Mouse (Mus musculus) forebrain, postnatal 0 days (tissue): Measurements from ENCODE around the gene Tent5c. TPM values are rescaled to one million over a fixed set of nuclear protein-coding genes. Genes with fewer than 3 reads are reported as not detected.
"Not testable (repeated sequence)": the region's sequence is repeated elsewhere in the genome, so short reads cannot be mapped to it uniquely, and the experiment has no call there.

ENCODE experiments used
- ATAC-seq: fragments of 200-750 bp; cut with Nextera tagmentation; 2 replicates; pipeline ENCODE4 v1.8.0; 2017; ENCODE audit warnings: mild to moderate bottlenecking, moderate library complexity
- DNase-seq: peaks from one replicate; pipeline ENCODE4 v3.0.0-alpha.2; 2015
- H3K27ac ChIP-seq: fragments of 300-500 bp; sonication (generic); 2 replicates; pipeline ENCODE4 v1.5.1; 2014; ENCODE audit warnings: low read depth, mild to moderate bottlenecking, antibody characterized with exemption, low read length, moderate library complexity, mixed read lengths
- H3K27me3 ChIP-seq: fragments of 300-500 bp; sonication (generic); 2 replicates; pipeline ENCODE4 v1.6.1; 2014; ENCODE audit warnings: mild to moderate bottlenecking, low read length, mixed read lengths; ENCODE audit not compliant: insufficient read depth
- H3K36me3 ChIP-seq: fragments of 300-500 bp; sonication (generic); 2 replicates; pipeline ENCODE4 v1.6.1; 2014; ENCODE audit warnings: mild to moderate bottlenecking, moderate library complexity; ENCODE audit not compliant: insufficient read depth
- H3K4me1 ChIP-seq: fragments of 300-500 bp; sonication (generic); 2 replicates; pipeline ENCODE4 v1.6.1; 2014; ENCODE audit warnings: antibody characterized with exemption; ENCODE audit not compliant: insufficient read depth
- H3K4me2 ChIP-seq: fragments of 300-500 bp; sonication (generic); 2 replicates; pipeline ENCODE4 v1.6.1; 2014; ENCODE audit warnings: low read depth, mild to moderate bottlenecking, moderate library complexity
- H3K4me3 ChIP-seq: fragments of 300-500 bp; sonication (generic); 2 replicates; pipeline ENCODE4 v1.5.1; 2014; ENCODE audit warnings: low read depth, low read length, mixed read lengths
- H3K9ac ChIP-seq: fragments of 300-500 bp; sonication (generic); 2 replicates; pipeline ENCODE4 v1.6.1; 2014; ENCODE audit warnings: mild to moderate bottlenecking
- H3K9me3 ChIP-seq: fragments of 300-500 bp; sonication (generic); 2 replicates; pipeline ENCODE4 v1.6.1; 2016; ENCODE audit warnings: low read length
- CTCF ChIP-seq: sonication (generic); IDR thresholded peaks from 2 replicates; pipeline ENCODE4 v1.5.1; 2016; ENCODE audit warnings: antibody characterized with exemption, control low read depth, low read depth
- WGBS: fragments of 180-500 bp; shearing (Covaris S2); extraction: QIAGEN DNeasy Blood & Tissue Kit; methylation state at CpG from one replicate; pipeline ENCODE4 v1.1.7; 2014; 5-methylcytosine and 5-hydroxymethylcytosine counted together
- polyA plus RNA-seq: library from polyadenylated mRNA; unstranded; fragments of >200 nt; fragmentation: Nextera tagmentation; extraction: Ambion mirVana; gene quantifications from 2 replicates; pipeline ENCODE4 v1.2.1, GENCODE M21; 2015
- total RNA-seq: library from RNA; depleted of rRNA; stranded (reverse); fragments of >200 nt; gene quantifications from 2 replicates; pipeline ENCODE4 v1.2.3, GENCODE M21; 2014; rRNA removed

The Tent5c gene
- total and polyA plus RNA-seq, 2 experiments from 2014 or later, result 1.1 to 1.9 TPM

DNA sequence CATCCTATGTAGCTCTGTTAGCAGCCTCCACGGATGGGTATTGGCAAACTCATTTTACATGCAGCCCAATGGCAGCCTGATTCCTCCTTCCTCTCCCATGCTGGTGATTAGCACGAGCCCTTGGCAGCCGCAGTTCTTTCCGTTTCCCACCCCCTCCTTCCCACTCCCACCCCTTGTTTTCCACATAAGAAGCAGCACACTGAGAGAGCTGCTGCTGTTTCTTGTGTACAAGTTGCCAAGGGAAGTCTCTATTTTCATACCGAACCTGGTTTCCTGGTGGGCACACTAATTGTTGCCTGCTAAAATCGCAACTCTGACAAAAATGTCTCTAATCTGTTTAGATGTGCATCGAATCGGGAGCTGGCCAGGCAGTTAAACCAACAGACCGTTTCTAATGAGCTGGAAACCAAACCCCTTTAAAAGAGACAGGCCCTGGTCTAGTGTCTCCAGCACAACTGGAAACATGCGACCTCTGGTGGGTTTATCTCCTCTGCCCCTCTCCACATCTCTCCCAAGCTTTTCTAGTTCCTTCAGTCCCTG, 71.3 kb downstream of the Tent5c start:
- peak overlapping the region; percentile 6; the same call in 1 of the 2 replicates for H3K4me3 ChIP-seq
- H3K4me2 ChIP-seq, result peak overlapping the region; percentile 36
- H3K27me3 ChIP-seq, result no peaks in the 10 kb centered on the region
- H3K9ac ChIP-seq, result no peak overlapping the region
- ATAC-seq, result peak; percentile 88
- no peaks in the 10 kb centered on the region for H3K9me3 ChIP-seq
- peak; percentile 64 for DNase-seq
- peaks cover 12% of the 10 kb centered on the region for H3K4me1 ChIP-seq
- no peaks in the 10 kb centered on the region for H3K36me3 ChIP-seq
- H3K27ac ChIP-seq, result no peak overlapping the region
- WGBS, result 6% methylated on average over 10 of the region's 10 CpGs
- TF ChIP-seq CTCF, result peak; percentile 9; the same call in 1 of the 2 replicates

DNA sequence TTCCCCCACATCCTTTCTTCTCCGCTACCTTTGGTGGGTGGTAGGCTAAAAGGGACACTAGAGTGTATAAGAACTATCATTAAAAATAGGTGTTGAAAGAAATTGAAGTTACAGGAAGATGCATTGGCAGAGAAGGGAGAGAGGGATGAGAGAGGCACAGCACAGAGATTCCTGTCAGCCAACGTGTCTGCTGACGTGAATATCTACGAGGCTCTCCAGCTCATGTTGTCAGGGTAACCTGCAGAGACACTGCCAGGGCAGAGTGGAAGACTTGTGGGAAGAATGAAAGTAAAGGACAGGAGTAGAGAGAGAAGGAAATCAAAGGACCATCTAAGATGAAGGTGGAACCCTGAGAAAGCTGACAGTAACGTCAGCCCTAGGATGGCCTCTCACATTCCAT, 73.5 kb downstream of the Tent5c start:
- Histone ChIP-seq H3K9me3 (no peaks in the 10 kb centered on the region), H3K4me3 (no peak overlapping the region), H3K27ac (no peak overlapping the region), H3K27me3 (no peaks in the 10 kb centered on the region), H3K36me3 (no peaks in the 10 kb centered on the region), H3K4me1 (peaks cover 12% of the 10 kb centered on the region), H3K9ac (no peak overlapping the region), H3K4me2 (no peak overlapping the region)
- DNase-seq, result no peak
- no peak for ATAC-seq
- 80% methylated on average over 5 of the region's 5 CpGs for WGBS
- no peak for TF ChIP-seq CTCF

DNA sequence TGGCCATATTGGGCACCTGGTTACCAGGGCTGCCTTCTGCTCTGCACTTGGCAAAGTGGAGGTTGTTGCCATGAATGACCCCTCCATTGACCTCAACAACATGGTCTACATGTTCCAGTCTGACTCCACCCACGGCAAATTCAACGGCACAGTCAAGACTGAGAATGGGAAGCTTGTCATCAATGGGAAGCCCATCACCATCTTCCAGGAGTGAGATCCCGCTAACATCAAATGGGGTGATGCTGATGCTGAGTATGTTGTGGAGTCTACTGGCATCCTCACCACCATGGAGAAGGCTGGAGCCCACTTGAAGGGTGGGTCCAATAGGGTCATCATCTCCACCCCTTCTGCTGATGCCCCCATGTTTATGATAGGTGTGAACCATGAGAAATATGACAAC, 75.5 kb downstream of the Tent5c start:
- H3K9me3 ChIP-seq, H3K27ac ChIP-seq, ATAC-seq, H3K4me2 ChIP-seq, H3K27me3 ChIP-seq, H3K4me3 ChIP-seq, H3K36me3 ChIP-seq, H3K9ac ChIP-seq, DNase-seq: not testable (repeated sequence)
- peaks cover 12% of the 10 kb centered on the region for H3K4me1 ChIP-seq
- WGBS, result 93% methylated on average over 3 of the region's 3 CpGs

DNA sequence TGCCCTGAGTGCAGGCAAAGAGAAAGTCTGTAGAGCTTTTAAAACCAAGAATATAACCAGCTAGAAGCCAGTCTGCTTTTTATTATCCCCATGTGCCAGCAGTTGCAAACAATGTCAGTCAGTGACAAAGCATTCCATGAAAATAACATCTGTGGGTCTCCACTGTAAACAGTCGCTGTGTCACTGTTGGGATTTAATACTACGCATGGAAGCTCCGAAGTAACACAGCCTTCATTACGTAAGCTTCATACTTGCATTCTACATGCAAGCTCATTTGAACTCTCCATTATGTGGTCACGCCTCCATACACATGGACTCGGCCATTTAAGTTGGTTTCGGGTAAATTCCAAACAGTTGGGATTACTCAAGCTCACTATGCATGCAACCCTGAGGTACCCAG, 77.2 kb downstream of the Tent5c start:
- DNase-seq (no peak), ATAC-seq (no peak)
- 91% methylated on average over 7 of the region's 7 CpGs for WGBS
- H3K4me3 ChIP-seq, result no peak overlapping the region
- no peaks in the 10 kb centered on the region for H3K9me3 ChIP-seq
- TF ChIP-seq CTCF, result no peak
- no peak overlapping the region for H3K27ac ChIP-seq
- no peaks in the 10 kb centered on the region for H3K36me3 ChIP-seq
- H3K27me3 ChIP-seq, result no peaks in the 10 kb centered on the region
- H3K4me1 ChIP-seq, result peaks cover 1% of the 10 kb centered on the region; the same call in 1 of the 2 replicates
- no peak overlapping the region for H3K9ac ChIP-seq
- no peak overlapping the region for H3K4me2 ChIP-seq

DNA sequence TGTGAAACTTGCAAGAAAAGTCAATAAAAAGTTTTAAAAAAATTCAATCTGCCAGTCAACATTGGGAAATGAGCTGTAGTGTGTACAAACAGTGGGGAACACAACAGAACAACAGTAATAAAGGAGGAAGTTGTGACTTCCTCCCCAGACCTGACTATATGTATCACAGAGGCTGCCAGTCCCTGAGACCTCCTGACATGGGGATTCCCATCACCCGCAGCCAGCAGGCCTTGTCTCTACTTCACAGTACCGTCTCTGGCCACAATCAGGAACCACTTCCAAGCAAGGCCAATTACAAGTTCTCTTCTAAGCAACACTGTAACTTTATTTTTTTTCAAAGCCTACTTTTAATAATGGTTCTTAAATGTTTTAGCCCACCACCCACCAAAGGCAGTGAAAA, 79.8 kb downstream of the Tent5c start:
- Histone ChIP-seq H3K36me3 (no peaks in the 10 kb centered on the region), H3K27ac (no peak overlapping the region), H3K4me1 (no peaks in the 10 kb centered on the region), H3K4me2 (no peak overlapping the region), H3K27me3 (no peaks in the 10 kb centered on the region), H3K9ac (no peak overlapping the region), H3K4me3 (no peak overlapping the region), H3K9me3 (no peaks in the 10 kb centered on the region)
- ATAC-seq (no peak), DNase-seq (no peak)
- no peak for TF ChIP-seq CTCF
- 83% methylated on average over 2 of the region's 2 CpGs for WGBS

DNA sequence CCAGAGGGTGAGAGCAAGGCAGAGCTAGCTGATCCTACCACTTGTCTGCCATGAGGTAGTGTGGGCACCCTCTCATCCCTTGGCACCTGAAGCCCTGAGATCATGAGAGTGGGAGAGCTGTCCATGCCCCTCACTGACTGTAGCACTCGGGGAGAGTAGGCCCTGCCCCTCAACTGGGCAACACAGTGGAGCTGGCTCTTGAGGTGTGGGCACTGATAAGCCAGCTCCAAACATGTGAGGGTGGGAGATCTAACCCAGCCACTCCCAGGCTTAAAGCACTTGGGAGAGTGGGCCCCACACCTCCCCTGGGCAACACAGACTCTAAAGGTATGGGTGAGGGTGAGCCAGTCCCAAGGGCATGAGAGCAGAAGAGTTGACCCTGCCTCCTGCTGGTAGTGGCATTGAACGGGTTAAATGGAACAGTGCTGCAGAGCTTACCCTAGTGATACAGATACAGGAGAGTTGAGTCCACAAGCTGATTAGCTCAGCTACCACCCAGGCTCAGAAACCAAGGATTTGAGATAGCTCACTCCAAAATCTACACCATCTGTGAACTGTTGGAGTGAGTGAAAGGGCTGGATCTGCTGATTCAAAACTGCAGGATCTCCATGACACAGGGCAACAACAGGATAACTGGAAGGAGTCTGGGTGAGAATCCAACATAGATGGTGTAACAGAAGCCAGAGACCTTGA, 80.6 kb downstream of the Tent5c start:
- ATAC-seq, result no peak
- H3K27ac ChIP-seq, result no peak overlapping the region
- TF ChIP-seq CTCF, result no peak

DNA sequence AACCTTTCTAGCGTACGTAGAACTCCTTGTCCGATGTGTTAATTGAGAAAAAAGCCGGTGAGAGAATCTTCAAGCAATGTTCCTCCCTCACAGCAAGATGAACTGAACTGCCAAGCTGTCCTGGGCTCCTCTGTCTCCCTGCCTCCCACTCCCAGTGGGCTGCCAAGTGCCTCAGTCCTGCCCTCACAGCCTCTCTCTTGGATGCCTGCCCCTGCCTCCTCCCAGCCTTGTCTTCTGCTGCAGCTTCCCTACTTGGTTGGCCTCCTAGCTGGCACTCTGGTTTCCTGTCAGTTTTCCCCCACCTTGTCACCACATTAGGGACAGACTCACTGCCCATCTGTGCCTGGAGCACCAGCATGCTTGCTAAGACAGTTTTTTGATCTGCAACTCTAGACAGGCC, 86.5 kb downstream of the Tent5c start:
- no peak for ATAC-seq
- Histone ChIP-seq H3K27ac (no peak overlapping the region), H3K36me3 (no peaks in the 10 kb centered on the region), H3K4me1 (no peaks in the 10 kb centered on the region), H3K27me3 (no peaks in the 10 kb centered on the region), H3K4me3 (no peak overlapping the region), H3K9ac (no peak overlapping the region), H3K4me2 (no peak overlapping the region), H3K9me3 (no peaks in the 10 kb centered on the region)
- TF ChIP-seq CTCF, result no peak
- DNase-seq, result no peak
- 83% methylated on average over 4 of the region's 4 CpGs for WGBS

More for the DNA sequence above, 80.6 kb downstream of the Tent5c start:
- Histone ChIP-seq H3K9me3 (no peaks in the 10 kb centered on the region), H3K4me2 (no peak overlapping the region), H3K4me1 (no peaks in the 10 kb centered on the region), H3K9ac (no peak overlapping the region), H3K4me3 (no peak overlapping the region), H3K27me3 (no peaks in the 10 kb centered on the region), H3K36me3 (no peaks in the 10 kb centered on the region)
- no peak for DNase-seq
- WGBS, result 87% methylated on average over 2 of the region's 2 CpGs

Other genes with a start within 250 kb of the Tent5c start
- 39.8 and 48.2 TPM in 2 replicates for gene Man1a2, start 196.2 kb upstream of the Tent5c start, total RNA-seq
- 45.2 and 54.3 TPM in 2 replicates for gene Man1a2, start 196.2 kb upstream of the Tent5c start, polyA plus RNA-seq